Mouse (Mus musculus) liver, postnatal 0 days (tissue): ENCODE data around the gene Twf1.
A peak's percentile ranks its signal among the peaks of the same experiment; 100 is the strongest.

Experiments
- CTCF ChIP-seq: sonication (generic); IDR thresholded peaks from 2 replicates; pipeline ENCODE4 v1.5.1; 2016; ENCODE audit warnings: antibody characterized with exemption, low read depth
- EP300 ChIP-seq: IDR thresholded peaks from 2 replicates; pipeline ENCODE4 v1.6.1; 2016; ENCODE audit warnings: antibody characterized with exemption, low read depth, mild to moderate bottlenecking

DNA sequence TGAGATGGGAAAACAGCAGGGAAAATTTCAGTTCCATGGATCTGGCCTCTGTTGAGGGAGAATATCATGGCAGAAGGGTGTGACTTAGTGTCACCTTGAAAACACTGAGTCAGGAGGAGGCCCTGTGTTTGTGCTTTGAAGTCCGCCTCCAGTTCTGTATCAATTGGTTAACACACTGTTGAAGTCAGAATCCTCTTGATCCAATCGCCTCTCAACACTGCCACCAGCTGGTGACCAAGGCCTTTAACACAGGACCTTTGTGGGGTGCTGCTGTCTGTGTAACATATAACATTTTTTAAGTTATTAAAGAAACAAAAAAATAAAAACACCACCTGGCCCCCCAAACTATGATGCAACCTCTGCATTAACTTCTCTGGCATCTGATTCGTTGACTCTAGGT lies 11.7 kb upstream of the Twf1 start:
- TF ChIP-seq CTCF (peak; percentile 74), EP300 (no peak)
